Mouse (Mus musculus): ENCODE results near the gene Id3.
A peak's percentile ranks its signal among the peaks of the same experiment; 100 is the strongest.

Id3 gene

GRCm38 (mm10) chr4:136177612-136178474 is 34.5 kb downstream of the Id3 start:
- DNase-seq (ENCODE audit: low spot score): peak; percentile 88

GRCm38 (mm10) chr4:136178475-136178921 is 35.2 kb downstream of the Id3 start:
- DNase-seq (ENCODE audit: low spot score): no peak

- no peak for DNase-seq (ENCODE audit: low spot score)
Observed at GRCm38 (mm10) chr4:136179456-136179855, 36.2 kb downstream of the Id3 start.

- DNase-seq (ENCODE audit: low spot score): peak; percentile 89
Observed at GRCm38 (mm10) chr4:136179998-136180397, 36.7 kb downstream of the Id3 start.

GRCm38 (mm10) chr4:136180408-136181330 is 37.4 kb downstream of the Id3 start:
- DNase-seq (ENCODE audit: low spot score): peak; percentile 82

- DNase-seq (ENCODE audit: low spot score): no peak
Observed at GRCm38 (mm10) chr4:136181367-136181766, 38.1 kb downstream of the Id3 start.

GRCm38 (mm10) chr4:136185375-136185774 is 42.1 kb downstream of the Id3 start:
- no peak for DNase-seq (ENCODE audit: low spot score)

- DNase-seq (ENCODE audit: low spot score): no peak
Observed at GRCm38 (mm10) chr4:136186315-136186714, 43.0 kb downstream of the Id3 start.

- DNase-seq (ENCODE audit: low spot score): no peak
Observed at GRCm38 (mm10) chr4:136186739-136187472, 43.6 kb downstream of the Id3 start.

- no peak for DNase-seq (ENCODE audit: low spot score)
Observed at GRCm38 (mm10) chr4:136188973-136189737, 45.9 kb downstream of the Id3 start.

- peak; percentile 79 for DNase-seq (ENCODE audit: low spot score)
Observed at GRCm38 (mm10) chr4:136189912-136190311, 46.6 kb downstream of the Id3 start.

- DNase-seq (ENCODE audit: low spot score): no peak
Observed at GRCm38 (mm10) chr4:136193571-136193970, 50.3 kb downstream of the Id3 start.

GRCm38 (mm10) chr4:136195029-136195428 is 51.7 kb downstream of the Id3 start:
- DNase-seq (ENCODE audit: low spot score): no peak
